Mouse (Mus musculus) heart, embryonic 11.5 days (tissue): ENCODE measurements around the gene Cyp2d40. TPM values are rescaled to one million over a fixed set of nuclear protein-coding genes. Genes with fewer than 3 reads are reported as not detected.

Experiments
- ATAC-seq: fragments of 200-750 bp; cut with Nextera tagmentation; replicated peaks from 2 replicates; pipeline ENCODE4 v1.8.0; 2017; ENCODE audit warnings: moderate library complexity; ENCODE audit not compliant: insufficient number of reproducible peaks, low FRiP score, low TSS enrichment
- H3K27ac ChIP-seq: fragments of 300-500 bp; sonication (generic); 2 replicates; pipeline ENCODE4 v1.5.1; 2014; ENCODE audit warnings: mild to moderate bottlenecking, low read depth, low read length
- H3K27me3 ChIP-seq: fragments of 300-500 bp; sonication (generic); 2 replicates; pipeline ENCODE4 v1.6.1; 2014; ENCODE audit warnings: mild to moderate bottlenecking, low read length, mixed read lengths; ENCODE audit not compliant: control insufficient read depth, insufficient read depth
- H3K36me3 ChIP-seq: fragments of 300-500 bp; sonication (generic); 2 replicates; pipeline ENCODE4 v1.6.1; 2014; ENCODE audit warnings: mild to moderate bottlenecking, low read length, moderate library complexity, mixed read lengths; ENCODE audit not compliant: control insufficient read depth, insufficient read depth
- H3K4me1 ChIP-seq: fragments of 300-500 bp; sonication (generic); 2 replicates; pipeline ENCODE4 v1.6.1; 2014; ENCODE audit warnings: low read length; ENCODE audit not compliant: control insufficient read depth, insufficient read depth
- H3K4me2 ChIP-seq: fragments of 300-500 bp; sonication (generic); 2 replicates; pipeline ENCODE4 v1.6.1; 2014; ENCODE audit warnings: mild to moderate bottlenecking, moderate library complexity
- H3K4me3 ChIP-seq: fragments of 300-500 bp; sonication (generic); 2 replicates; pipeline ENCODE4 v1.5.1; 2014; ENCODE audit warnings: low read depth, low read length
- H3K9ac ChIP-seq: fragments of 300-500 bp; sonication (generic); 2 replicates; pipeline ENCODE4 v1.6.1; 2014; ENCODE audit warnings: mild to moderate bottlenecking, low read depth, low read length, moderate library complexity
- H3K9me3 ChIP-seq: fragments of 300-500 bp; sonication (generic); replicated peaks from 2 replicates; pipeline ENCODE4 v1.6.1; 2016; ENCODE audit warnings: low read length; ENCODE audit not compliant: control insufficient read depth
- WGBS: fragments of 180-500 bp; shearing (Covaris S2); extraction: QIAGEN DNeasy Blood & Tissue Kit; methylation state at CpG from one replicate; pipeline ENCODE4 v1.1.7; 2014; ENCODE audit not compliant: insufficient replicate concordance; 5-methylcytosine and 5-hydroxymethylcytosine counted together
- polyA plus RNA-seq: library from polyadenylated mRNA; unstranded; fragments of >200 nt; fragmentation: Nextera tagmentation; extraction: Ambion mirVana; gene quantifications from 2 replicates; pipeline ENCODE4 v1.2.1, GENCODE M21; 2014

Gene Cyp2d40
- polyA plus RNA-seq = not detected in 2 replicates

- WGBS = 83% methylated on average over 9 of the region's 9 CpGs
- H3K27me3 ChIP-seq = no peaks in the 10 kb centered on the region
- H3K36me3 ChIP-seq = no peaks in the 10 kb centered on the region
- H3K27ac ChIP-seq = no peak within 1 kb of the TSS
- ATAC-seq = no peak
- H3K4me3 ChIP-seq = no peak within 1 kb of the TSS
- no peaks in the 10 kb centered on the region for H3K4me1 ChIP-seq
- no peaks in the 10 kb centered on the region for H3K9me3 ChIP-seq
- no peak within 1 kb of the TSS for H3K9ac ChIP-seq
- H3K4me2 ChIP-seq = no peak within 1 kb of the TSS
These were observed at the start of gene Cyp2d40 for GRCm38 (mm10) chr15:82763631-82764420. TSS of gene Cyp2d40 (minus strand) at chr15:82764183.

GRCm38 (mm10) chr15:82810556-82810955 lies 46.6 kb upstream of the Cyp2d40 start:
- Histone ChIP-seq H3K4me2 (no peak overlapping the region), H3K9me3 (no peaks in the 10 kb centered on the region), H3K36me3 (no peaks in the 10 kb centered on the region), H3K4me1 (no peaks in the 10 kb centered on the region), H3K4me3 (no peak overlapping the region), H3K27me3 (no peaks in the 10 kb centered on the region), H3K9ac (no peak overlapping the region), H3K27ac (no peak overlapping the region)
- ATAC-seq = no peak
- 76% methylated on average over 1 of the region's 1 CpGs for WGBS

- no peak overlapping the region for H3K9ac ChIP-seq
- no peaks in the 10 kb centered on the region for H3K4me1 ChIP-seq
- no peaks in the 10 kb centered on the region for H3K27me3 ChIP-seq
- no peaks in the 10 kb centered on the region for H3K36me3 ChIP-seq
- no peak overlapping the region for H3K27ac ChIP-seq
- no peak overlapping the region for H3K4me2 ChIP-seq
- H3K9me3 ChIP-seq = no peaks in the 10 kb centered on the region
- WGBS = 71% methylated on average over 6 of the region's 6 CpGs
- no peak for ATAC-seq
- no peak overlapping the region for H3K4me3 ChIP-seq
These were observed 45.5 kb upstream of the Cyp2d40 start for GRCm38 (mm10) chr15:82809511-82809910.

- 83% methylated on average over 5 of the region's 5 CpGs for WGBS
- H3K36me3 ChIP-seq = no peaks in the 10 kb centered on the region
- ATAC-seq = no peak
- no peaks in the 10 kb centered on the region for H3K4me1 ChIP-seq
- no peak overlapping the region for H3K27ac ChIP-seq
- no peak overlapping the region for H3K9ac ChIP-seq
- H3K27me3 ChIP-seq = no peaks in the 10 kb centered on the region
- no peak overlapping the region for H3K4me3 ChIP-seq
- H3K9me3 ChIP-seq = no peaks in the 10 kb centered on the region
- H3K4me2 ChIP-seq = no peak overlapping the region
These were observed 43.2 kb upstream of the Cyp2d40 start for GRCm38 (mm10) chr15:82806969-82807763.

GRCm38 (mm10) chr15:82804708-82805639 lies 41.0 kb upstream of the Cyp2d40 start:
- Histone ChIP-seq H3K9ac (no peak overlapping the region), H3K4me3 (no peak overlapping the region), H3K4me1 (no peaks in the 10 kb centered on the region), H3K27me3 (no peaks in the 10 kb centered on the region), H3K36me3 (no peaks in the 10 kb centered on the region), H3K9me3 (no peaks in the 10 kb centered on the region), H3K4me2 (no peak overlapping the region), H3K27ac (no peak overlapping the region)
- ATAC-seq = no peak
- WGBS = 74% methylated on average over 5 of the region's 5 CpGs

- Histone ChIP-seq H3K4me1 (no peaks in the 10 kb centered on the region), H3K4me3 (no peak overlapping the region), H3K9me3 (no peaks in the 10 kb centered on the region), H3K36me3 (no peaks in the 10 kb centered on the region), H3K27ac (no peak overlapping the region), H3K9ac (no peak overlapping the region), H3K27me3 (no peaks in the 10 kb centered on the region), H3K4me2 (no peak overlapping the region)
- ATAC-seq = no peak
- 64% methylated on average over 3 of the region's 3 CpGs for WGBS
These were observed 32.0 kb upstream of the Cyp2d40 start for GRCm38 (mm10) chr15:82795936-82796440.

- Histone ChIP-seq H3K9me3 (no peaks in the 10 kb centered on the region), H3K9ac (no peak within 1 kb of the TSS), H3K4me1 (no peaks in the 10 kb centered on the region), H3K27me3 (no peaks in the 10 kb centered on the region), H3K27ac (no peak within 1 kb of the TSS), H3K4me2 (no peak within 1 kb of the TSS), H3K36me3 (no peaks in the 10 kb centered on the region), H3K4me3 (no peak within 1 kb of the TSS)
- no peak for ATAC-seq
- WGBS = 84% methylated on average over 5 of the region's 5 CpGs
These were observed 30.3 kb upstream of the Cyp2d40 start, which contains the start of gene Cyp2d26 for GRCm38 (mm10) chr15:82794277-82794676. TSS of gene Cyp2d26 (minus strand) at chr15:82794294.

- no peak overlapping the region for H3K27ac ChIP-seq
- H3K4me3 ChIP-seq = no peak overlapping the region
- H3K9me3 ChIP-seq = no peaks in the 10 kb centered on the region
- no peaks in the 10 kb centered on the region for H3K36me3 ChIP-seq
- no peaks in the 10 kb centered on the region for H3K27me3 ChIP-seq
- H3K4me1 ChIP-seq = no peaks in the 10 kb centered on the region
- no peak for ATAC-seq
- 83% methylated on average over 6 of the region's 6 CpGs for WGBS
- H3K4me2 ChIP-seq = no peak overlapping the region
- H3K9ac ChIP-seq = no peak overlapping the region
These were observed 29.9 kb upstream of the Cyp2d40 start for GRCm38 (mm10) chr15:82793868-82794267.
